Mouse (Mus musculus): ENCODE measurements at regions not wholly inside any gene's neighbourhood (a gene's known extent, or its start where the extent isn't known, plus 50 kb on each side); places are given as distances from the start of the nearest gene placed in this dataset.

DNA sequence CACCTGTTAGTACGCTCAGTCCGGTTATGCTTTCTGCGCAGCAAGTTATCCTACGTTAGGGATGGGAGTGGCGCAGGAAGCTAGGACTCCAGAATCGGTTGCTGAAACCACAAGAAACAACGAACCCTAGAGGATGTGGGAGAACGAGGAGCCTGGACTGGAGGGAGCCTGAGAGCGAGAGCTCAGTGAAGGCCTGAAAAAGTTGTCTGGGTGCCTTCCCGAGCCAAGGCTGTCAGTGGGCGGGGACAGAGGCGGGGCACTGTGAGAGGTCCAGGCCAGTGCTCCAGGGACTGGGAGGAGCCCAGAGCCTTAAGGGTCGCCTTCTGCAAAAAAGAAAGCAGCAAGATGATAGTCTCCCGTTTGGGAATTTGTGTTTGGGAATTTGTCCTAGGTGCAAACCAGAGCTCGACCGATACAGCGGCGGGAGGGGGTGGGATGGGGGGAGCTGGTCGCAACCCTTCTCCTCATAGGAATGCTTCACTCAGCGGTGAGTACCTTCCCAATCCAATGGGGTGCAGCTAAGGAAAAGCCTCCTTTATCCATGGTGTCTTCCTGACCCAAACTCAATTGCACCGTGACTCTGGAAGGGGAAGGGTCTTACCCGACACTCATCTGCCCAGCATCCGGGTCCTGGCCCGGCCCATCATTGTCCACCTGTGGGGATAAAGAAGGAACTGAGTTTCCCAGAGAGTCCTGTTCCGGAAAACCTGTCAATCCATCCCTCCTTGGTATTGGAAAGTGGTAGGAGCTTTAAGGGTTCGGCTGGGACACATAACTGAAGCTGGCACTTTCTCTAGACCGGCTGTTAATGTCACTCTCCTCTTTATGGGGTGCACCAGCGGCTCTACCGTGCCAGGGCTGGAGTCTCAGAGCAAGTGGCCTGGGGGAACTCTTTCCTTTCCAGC lies 453.6 kb upstream of the Tmem132c start:
- peak in 1 of 2 experiments; percentile 51 for DNase-seq (ENCODE audit: low spot score in 2 of 2)
- intact Hi-C loops (cut with DNase I) = no loop called here

DNA sequence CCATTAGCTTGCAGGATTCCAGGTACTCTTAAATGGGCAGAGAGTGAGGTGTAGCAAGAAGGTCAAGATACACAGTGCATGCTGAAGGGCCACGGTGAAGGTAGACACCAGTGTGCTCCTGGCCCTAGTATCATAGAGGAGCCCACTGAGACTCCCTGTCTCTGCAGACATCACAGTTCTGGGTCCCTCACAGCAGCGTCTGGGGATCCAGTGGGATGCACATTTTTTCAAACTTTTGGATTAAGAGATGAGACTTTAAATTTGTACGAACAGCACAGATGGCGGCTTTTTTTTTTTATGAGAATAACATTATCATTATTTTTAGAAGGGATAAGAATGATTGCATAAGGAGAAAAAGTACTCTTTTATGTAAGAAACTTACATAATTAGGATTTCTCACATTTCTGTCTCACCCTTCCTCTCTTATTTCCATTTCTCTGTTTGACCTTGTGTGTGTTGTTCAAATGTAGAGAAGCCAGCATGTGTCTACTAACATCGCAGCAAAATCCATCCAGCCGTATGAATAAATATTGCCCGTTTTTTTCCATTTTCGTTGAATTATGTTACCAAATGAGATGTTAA lies 441.8 kb upstream of the Tmem132c start:
- intact Hi-C loops (cut with DNase I) = no loop called here
- no peak for DNase-seq (ENCODE audit: low spot score in 2 of 2)

DNA sequence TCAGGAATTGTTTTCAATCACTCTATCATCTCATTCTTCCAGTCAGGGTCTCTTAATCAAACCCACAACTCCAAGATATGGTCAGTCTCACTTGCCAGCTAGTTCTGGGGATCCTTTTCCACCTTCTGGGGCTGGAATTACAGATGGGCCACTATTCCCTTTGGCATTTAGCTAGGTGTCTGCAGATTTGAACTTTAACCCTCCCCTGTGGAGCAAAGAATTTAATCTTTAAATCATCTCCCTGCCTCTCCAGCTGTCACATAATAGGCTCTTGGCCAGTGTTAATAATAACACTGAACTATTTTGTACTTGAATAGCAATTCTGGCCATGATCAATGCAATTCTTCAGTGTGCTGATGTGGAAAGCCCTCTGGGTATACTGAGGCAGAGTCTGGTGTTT lies 435.0 kb upstream of the Tmem132c start:
- intact Hi-C loops (cut with DNase I) = no loop called here
- no peak for DNase-seq (ENCODE audit: low spot score in 2 of 2)

DNA sequence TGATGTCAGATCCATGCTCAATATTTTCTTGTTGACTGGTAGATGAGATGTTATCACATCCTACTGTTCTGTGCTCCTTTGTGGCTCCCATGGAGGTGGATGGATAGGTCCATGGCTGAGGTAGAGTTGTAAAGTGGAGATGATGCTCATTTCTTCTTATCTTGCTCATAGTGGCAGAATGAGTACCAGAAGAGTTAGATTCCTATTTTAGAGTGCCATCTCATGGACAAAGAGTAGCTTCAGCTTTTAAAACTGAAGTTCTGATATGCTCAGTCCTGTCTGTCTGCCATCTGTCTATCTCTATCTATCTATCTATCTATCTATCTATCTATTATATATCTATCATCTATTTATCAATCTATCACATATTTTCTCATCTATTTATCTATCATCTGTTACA lies 425.5 kb upstream of the Tmem132c start:
- intact Hi-C loops (cut with DNase I) = loop anchor here (10.0 kb wide), 1 partner anchor 1281 kb away; the partner anchor contains the start of gene Tmem132b
- DNase-seq (ENCODE audit: low spot score in 2 of 2) = no peak

DNA sequence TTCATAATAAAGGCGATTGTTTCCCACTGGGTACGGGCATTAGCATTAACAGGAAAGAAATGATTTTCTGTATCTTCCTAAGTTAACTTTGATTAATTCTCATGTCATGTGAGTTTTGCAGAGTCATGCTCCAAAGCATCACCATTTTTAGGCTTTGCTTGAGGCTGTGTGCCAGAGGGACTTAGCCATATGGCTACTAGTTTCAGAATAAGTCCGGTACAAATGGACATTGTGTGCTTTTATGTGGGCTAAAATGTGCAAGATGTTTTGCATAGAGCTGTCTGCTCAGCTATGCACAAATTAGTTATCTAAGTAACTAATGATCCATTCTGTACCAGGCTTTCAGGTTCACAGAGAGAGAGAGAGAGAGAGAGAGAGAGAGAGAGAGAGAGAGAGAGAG lies 406.2 kb upstream of the Tmem132c start:
- intact Hi-C loops (cut with DNase I) = no loop called here
- peak; percentile 31 to 40 for DNase-seq (ENCODE audit: low spot score in 2 of 2)

DNA sequence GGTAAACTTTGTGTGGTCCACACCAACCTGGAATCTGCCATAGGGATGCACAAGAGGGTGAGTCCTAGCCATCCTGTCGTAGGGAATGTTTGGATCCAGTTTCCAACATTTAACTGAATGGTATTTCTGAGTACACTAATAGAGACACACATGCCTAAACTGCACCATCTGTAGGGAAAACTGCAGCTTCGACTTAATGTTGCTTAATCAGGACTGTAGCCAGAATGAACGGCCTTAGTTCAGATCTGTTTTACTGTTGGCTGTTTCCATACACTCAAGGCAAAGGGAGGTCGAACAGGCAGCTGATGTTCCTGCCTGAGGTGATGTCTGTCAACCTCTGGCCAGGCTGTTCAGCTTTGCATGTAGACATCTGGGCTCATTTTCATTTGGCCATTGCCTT lies 399.0 kb upstream of the Tmem132c start:
- no peak for DNase-seq (ENCODE audit: low spot score in 2 of 2)
- intact Hi-C loops (cut with DNase I) = no loop called here

DNA sequence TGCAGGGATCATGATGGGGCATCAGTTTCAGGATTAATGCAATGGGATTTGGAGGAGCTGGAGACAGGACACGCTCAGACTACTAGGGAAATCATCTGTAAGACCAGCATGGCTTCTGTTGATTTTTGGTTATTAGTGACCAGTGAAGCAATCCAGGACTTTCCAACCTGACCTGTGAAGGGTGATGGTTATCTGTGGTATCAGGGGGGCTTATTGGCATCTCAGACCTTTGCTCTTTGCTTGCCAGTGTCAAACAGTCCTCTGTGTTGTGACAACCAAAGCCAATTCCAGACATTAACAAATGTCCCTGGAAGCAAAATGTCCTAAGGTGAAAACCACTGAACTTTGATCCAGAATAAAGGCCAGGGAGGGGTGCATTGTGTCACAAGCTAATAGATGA lies 379.5 kb upstream of the Tmem132c start:
- DNase-seq (ENCODE audit: low spot score in 2 of 2) = no peak
- intact Hi-C loops (cut with DNase I) = no loop called here

DNA sequence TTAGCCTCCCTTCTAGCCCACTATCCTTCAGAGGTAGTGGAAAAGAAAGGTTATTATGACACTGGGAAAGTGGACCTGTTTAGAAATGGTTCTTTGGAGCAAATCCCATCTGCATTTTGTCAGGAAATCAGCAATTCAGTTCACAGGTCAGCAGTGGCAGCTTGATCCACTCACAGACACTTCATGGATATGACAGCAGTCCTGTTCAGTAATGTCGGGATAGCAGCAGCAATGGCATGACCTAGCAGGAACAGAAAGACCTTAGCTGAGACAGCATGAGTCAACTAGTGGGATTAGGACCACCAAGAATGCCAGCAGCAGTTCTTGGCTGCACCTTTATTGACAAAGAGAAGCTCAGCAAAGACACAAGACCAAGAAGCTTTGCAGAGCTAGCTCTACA lies 365.8 kb upstream of the Tmem132c start:
- no peak for DNase-seq (ENCODE audit: low spot score in 2 of 2)
- intact Hi-C loops (cut with DNase I) = no loop called here

DNA sequence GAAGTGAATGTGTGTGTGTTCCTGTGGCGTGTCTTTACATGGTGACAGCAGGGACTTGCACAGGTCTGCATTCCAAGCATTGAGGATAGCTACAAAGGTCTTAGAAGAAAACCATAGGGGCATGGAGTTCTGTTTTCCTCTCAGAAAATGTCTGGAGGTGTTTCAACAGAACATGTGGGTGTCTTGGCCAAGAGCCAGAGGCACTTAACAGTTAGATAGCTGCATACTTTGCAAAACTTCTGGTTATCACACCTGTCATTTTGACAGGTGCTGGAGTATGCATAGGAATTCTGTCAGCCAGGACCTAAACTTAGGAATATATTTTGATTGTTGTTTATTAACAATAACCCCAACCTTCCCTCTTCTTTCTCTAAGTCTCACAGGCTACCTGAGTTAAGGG lies 350.9 kb upstream of the Tmem132c start:
- intact Hi-C loops (cut with DNase I) = no loop called here
- no peak for DNase-seq (ENCODE audit: low spot score in 2 of 2)

DNA sequence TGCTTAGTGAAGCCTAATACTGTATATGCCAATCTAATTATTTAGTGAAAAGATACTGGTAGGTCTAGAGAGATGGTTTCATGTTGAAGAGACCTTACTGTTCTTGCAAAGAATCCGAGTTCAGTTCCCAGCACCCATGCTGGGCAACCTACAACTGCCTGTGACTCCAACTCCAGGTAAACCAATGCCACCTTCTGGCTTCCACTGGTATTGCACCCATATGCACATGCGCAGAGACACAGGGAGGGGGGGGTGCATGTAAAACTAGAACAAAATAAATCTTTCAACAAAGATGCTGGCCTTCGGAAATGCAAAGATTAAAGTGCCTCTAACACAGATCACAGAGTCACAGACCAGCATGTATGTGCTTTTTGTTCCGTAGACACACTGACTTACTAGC lies 348.5 kb upstream of the Tmem132c start:
- DNase-seq (ENCODE audit: low spot score in 2 of 2) = no peak
- intact Hi-C loops (cut with DNase I) = no loop called here

DNA sequence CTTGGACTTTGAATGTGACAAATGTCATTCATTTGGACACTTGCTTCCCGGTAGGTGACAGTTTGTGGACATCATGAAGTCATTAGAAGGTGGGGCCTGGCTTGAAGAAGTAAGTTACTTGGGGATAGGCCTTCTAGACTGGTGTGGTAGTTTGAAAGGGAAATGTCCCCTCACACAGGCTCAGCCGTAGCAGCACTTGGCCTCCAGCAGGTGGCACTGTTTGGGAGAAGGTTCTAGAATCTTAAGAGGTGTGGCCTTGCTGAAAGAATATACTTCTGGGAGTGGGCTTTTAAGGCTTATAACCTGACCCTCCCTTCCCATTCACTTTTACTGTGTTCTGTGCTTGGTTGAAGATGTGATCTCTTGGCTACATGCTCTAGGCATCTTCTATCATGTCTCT lies 331.5 kb upstream of the Tmem132c start:
- DNase-seq (ENCODE audit: low spot score in 2 of 2) = no peak
- intact Hi-C loops (cut with DNase I) = no loop called here

DNA sequence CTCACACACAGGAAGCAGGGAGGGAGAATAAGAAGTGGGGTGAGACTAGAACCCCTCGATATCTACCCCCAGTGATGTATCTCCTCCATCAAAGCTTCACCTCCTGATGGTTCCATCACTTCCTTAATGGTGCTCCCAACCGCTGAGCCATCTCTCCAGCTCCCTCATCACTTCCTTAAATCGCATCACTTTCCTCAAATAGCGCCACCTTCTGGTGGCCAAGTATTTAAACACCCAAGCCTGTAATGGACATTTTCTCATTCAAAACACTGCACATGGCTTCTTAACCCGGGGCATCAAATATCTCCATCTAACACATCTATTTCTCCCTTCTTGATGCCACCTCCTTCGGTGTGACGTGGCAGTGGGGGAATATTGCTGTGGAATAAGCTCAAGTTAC lies 324.3 kb upstream of the Tmem132c start:
- no peak for DNase-seq (ENCODE audit: low spot score in 2 of 2)
- intact Hi-C loops (cut with DNase I) = no loop called here

DNA sequence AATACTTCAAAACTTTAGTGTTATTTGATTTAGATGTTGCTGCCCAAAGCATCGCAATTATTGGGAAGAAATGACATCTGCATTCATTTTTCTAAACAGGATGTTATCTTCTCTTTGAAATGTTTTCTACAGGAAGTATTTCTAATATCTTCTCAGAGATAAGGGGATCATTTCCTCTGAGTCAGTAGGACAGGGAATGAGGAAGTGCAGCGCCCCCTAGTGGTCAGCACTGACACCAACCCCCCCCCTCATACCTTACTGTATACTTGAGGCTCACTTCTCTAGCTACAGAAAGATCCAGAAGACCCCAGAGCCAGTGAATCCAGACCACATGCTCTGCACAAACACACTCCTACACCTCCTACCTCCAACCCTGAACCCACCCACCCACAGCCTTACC lies 308.1 kb upstream of the Tmem132c start:
- no peak for DNase-seq (ENCODE audit: low spot score in 2 of 2)
- intact Hi-C loops (cut with DNase I) = no loop called here

DNA sequence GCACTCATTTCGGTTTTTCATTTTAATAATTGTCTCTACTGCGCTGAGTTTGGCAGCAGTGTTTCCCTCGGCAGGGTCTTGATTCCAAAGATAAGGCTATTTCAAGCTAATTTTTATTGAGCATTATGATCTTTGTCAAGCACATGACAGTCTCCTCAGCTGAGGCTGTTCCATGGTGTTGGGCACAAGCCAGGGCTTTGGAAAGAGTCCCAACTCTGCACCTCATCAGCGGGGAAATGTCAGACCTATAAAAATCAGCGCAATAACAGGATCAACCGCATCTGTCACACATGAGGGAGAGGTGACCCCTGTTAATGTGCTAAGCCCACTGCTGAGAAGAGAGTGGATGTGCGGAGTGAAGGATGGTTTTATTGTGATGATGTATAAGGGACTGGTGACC lies 296.7 kb upstream of the Tmem132c start:
- DNase-seq (ENCODE audit: low spot score in 2 of 2) = no peak
- intact Hi-C loops (cut with DNase I) = no loop called here

DNA sequence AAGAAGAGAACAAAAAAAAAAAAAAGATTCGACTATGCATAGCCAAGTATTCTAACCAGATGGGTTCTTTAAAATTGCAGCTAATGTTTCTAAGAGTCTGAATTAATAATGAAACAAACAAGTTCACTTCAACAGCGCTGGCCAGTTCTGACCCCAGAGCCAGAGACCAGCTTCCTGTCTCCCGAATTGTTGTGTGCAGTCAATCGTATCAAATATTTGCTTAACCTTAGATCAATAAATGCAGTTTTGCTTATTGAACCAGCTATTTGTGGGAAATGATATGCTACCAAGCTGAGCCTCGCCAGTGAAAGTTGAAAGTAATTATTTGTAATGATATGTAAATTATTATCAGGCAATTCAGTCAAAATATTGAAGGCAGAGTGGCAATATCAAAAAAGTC lies 287.4 kb upstream of the Tmem132c start:
- no peak for DNase-seq (ENCODE audit: low spot score in 2 of 2)
- intact Hi-C loops (cut with DNase I) = no loop called here

DNA sequence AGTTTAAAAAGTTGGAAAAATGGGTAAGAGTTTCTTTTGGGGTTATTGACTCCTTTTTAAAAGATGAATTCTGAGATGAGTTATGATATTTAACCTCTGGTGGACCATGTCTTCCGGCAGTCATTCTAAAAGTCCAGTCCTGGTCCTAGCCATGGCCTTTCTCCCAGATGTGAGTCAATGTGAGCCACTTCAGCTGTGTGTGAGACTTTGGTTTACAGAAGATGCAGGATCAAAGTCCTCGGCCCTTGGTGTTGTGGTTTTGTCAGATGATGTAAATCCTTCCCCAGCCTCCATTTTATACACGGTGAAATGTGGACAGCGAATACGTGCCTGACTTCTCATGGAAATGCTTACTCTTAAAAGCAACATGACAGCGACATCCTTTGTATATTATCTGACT lies 287.0 kb upstream of the Tmem132c start:
- no peak for DNase-seq (ENCODE audit: low spot score in 2 of 2)
- intact Hi-C loops (cut with DNase I) = no loop called here

DNA sequence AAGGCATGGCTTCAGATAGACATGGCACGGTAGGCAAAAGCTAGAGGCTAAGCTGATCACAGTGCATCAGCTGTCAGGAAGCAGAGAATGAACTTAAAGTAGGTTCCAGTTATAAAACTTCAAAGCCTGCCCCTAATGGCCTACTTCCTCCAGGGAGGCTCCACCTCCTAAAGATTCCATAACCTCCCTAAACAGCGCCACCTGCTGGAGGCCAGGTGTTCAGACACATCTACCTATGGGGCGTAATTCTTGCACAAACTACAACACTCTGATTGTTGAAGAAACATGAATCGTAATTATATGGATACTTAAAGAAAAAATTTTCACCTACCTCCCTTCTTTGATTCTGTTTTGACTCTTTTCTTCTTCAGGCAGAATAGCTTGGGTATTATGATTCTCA lies 277.0 kb upstream of the Tmem132c start:
- DNase-seq (ENCODE audit: low spot score in 2 of 2) = no peak
- intact Hi-C loops (cut with DNase I) = no loop called here

DNA sequence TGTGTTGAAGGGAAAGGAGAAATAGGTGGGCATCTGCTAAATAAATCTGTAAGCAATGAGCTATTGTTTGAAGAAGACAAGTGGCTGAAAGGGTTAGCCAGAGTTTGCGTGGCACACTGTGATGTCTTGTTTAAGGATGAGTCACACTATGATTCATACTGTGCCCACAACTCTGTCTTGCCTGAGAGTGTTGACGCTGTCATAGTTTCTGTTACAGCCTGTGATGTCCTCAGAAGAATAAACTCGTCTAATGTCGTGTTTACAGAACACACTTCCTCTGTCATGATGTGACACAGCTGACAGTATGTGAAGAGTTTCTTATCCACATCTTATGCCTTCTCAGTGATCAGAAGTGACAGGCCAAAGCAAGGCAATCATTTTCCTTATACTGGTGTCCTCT lies 274.5 kb upstream of the Tmem132c start:
- intact Hi-C loops (cut with DNase I) = no loop called here
- DNase-seq (ENCODE audit: low spot score in 2 of 2) = peak in 1 of 2 experiments; percentile 4

DNA sequence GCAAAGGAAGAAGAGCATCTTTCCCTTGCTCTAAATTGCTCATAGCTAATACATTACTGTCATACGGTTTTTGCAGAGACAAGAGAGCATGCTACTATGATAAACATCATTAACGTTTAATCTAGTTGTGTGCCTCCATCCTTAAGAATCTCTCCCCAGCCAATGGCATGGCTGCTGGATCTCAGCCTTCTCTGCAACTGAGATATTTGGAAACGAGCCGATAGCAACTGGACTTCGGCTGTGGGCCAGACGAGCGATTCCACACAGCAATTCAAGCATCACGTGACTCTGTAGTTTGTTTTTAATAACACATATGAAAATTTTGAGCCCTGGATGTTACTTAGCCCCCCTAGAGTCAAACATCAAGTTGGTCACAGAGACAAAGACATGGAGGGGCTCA lies 272.2 kb upstream of the Tmem132c start:
- intact Hi-C loops (cut with DNase I) = no loop called here
- DNase-seq (ENCODE audit: low spot score in 2 of 2) = no peak

DNA sequence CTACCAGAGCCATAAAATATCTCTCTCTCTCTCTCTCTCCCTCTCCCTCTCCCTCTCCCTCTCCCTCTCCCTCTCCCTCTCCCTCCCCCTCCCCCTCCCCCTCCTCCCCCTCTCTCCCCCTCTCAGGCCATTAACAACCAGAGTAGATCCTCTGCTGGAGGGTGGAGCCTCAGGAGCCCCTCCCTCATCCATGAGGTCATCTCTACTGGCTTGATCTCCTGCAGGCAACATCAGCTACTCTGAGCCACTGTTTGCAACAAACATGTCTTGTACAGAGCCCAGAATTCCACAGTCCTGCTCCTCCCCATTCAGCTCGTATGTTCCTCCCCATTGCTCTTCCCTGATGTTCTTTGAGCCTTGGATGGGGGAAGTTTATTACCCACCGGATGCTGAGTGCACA lies 270.3 kb upstream of the Tmem132c start:
- DNase-seq (ENCODE audit: low spot score in 2 of 2) = no peak
- intact Hi-C loops (cut with DNase I) = no loop called here

DNA sequence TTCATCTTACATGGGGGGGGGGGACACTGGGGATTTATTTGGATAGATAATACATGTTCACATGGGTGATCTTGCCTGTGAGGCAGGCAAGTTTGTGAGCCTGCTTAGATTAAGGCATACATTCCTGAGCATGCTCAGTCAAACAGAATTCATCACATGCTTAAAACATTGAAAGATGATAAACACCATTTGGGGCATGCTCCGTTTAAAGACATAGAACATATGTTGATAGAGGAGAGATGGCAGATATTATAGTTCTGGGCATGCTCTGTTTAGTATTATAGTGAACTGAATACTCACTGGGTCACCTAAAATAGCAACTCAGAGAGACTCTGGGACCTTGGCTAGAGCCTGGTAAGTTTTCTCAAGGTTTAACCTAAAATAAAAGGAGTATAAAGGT lies 269.6 kb upstream of the Tmem132c start:
- no peak for DNase-seq (ENCODE audit: low spot score in 2 of 2)
- intact Hi-C loops (cut with DNase I) = no loop called here

Measured in left cerebral cortex, postnatal 36 days (tissue).